Mouse (Mus musculus): ENCODE data around the gene Tgfb1. TPM values are rescaled to one million over a fixed set of nuclear protein-coding genes. Genes with fewer than 3 reads are reported as not detected.

Gene Tgfb1
- total RNA-seq, 2 experiments from 2014 or later: 35.7 to 237 TPM

- ATAC-seq (replicated peaks; ENCODE audit: poor library complexity): peak; percentile 14; the same call in 1 of the 2 replicates
Observed at GRCm38 (mm10) chr7:25729396-25729795, 42.6 kb downstream of the Tgfb1 start.

DNA sequence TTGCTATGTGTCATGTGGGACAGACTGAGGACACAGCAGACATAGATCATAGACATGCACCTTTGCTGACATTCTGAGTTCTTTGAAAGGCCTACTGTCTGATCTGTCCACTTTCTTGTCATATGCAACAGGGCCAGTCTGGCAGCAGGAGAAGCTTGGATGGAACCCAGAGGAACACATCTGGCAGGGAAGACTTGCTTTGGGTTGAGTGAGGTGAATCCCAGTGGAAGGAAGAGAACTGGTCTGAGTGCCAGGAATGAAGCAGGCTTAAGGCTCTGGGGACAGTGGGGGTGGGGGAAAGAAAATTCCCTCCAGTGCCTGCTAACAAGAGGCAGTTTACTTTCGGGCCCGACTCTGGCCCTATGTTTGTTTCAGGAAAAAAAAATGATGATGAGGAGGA, 43.1 kb downstream of the Tgfb1 start:
- no peak for ATAC-seq (replicated peaks; ENCODE audit: poor library complexity)

DNA sequence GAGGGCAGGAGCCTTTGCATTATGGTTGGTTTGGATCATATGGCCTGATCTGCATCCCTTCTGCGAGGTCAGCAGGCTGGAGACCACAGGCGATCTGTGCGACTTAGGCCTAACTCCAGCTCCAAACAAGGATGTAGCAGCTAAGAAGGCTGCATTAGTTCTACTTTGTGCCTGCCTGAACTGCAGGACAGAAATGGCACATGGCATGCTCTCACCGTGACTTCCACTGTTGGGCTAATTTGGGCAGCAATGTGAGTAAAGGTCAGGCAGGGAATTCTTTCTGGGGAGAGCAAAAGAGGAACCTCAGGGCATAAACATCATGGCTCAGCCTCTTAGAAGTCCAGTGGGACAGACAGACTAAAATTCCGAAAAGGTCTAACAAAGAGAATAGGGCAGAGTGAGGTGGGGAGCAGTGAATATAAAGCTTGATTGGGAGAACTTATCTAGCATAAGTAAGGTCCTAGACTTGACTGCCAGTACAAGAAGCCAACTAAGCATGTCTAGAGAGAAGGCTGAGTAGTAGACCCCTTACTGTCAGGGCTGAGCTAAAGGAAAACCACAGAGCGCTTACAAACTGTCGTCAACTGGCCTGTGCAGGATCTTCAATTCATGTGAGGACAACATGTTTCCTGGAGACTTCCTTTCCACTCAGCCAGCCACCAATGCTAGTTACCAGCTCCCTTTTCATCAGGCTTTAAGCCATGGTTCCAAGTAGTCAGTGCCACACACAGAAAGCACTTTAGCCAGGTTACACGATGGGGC, 44.7 kb downstream of the Tgfb1 start:
- ATAC-seq (replicated peaks; ENCODE audit: poor library complexity): peak; percentile 53

GRCm38 (mm10) chr7:25734991-25735390, 48.2 kb downstream of the Tgfb1 start:
- peak; percentile 46 for ATAC-seq (replicated peaks; ENCODE audit: poor library complexity)

DNA sequence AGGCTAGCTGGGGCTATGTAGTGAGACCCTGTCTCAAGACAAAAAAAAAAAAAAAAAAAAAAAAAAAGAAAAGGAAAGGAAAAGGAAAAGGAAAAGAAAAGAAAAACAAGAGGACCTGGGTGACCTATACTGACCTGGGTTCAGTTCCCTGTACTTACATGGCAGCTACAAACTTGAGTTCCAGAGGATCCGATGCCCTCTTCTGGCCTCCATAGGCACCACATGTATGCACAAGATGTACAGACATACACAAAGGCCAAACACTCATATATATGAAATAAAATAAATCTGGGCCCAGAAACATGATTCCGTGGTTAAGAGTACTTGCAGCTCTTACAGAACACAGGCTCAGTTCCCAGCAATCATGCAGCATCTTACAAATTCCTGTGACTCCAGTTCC, 50.1 kb downstream of the Tgfb1 start:
- ATAC-seq (replicated peaks; ENCODE audit: poor library complexity): peak; percentile 59

DNA sequence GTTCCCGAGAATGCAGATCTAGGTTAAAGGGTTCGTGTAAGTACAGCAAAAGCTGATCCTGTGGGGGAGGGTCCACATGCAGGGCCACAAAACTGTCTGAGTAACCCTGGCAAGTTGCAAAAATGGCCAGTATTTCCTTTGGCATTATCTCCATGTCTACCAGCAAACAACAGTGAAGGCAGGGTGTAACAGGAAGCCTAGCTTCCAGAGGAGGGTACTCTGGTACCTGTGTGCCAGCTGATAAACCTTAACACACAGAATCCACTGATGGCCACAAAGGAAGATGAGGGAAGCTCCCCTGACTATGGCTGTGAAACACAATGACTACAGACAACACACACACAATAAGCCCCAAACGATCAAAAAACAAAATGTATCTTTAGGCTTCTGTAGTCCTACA, 51.5 kb downstream of the Tgfb1 start:
- ATAC-seq (replicated peaks; ENCODE audit: poor library complexity): peak; percentile 70

DNA sequence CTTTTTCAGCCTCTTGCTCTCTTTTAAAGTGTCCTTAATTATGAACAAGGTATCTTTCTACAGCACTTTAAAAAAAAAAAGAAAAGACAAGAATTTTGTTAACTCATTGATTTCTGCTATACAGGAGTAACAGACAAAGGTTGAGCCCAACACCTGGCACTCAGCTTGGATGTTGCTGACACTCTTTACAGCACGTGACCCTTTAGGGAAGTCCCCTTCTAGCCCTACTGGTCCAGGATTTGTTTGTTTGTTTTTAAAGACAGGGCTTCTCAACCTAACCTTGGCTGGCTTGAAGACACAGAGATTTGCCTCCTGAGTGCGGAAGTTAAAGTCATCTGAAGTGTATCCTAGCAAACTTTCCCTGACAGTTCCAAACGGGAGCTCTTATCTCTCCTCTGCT, 60.0 kb downstream of the Tgfb1 start:
- ATAC-seq (replicated peaks; ENCODE audit: poor library complexity): no peak

DNA sequence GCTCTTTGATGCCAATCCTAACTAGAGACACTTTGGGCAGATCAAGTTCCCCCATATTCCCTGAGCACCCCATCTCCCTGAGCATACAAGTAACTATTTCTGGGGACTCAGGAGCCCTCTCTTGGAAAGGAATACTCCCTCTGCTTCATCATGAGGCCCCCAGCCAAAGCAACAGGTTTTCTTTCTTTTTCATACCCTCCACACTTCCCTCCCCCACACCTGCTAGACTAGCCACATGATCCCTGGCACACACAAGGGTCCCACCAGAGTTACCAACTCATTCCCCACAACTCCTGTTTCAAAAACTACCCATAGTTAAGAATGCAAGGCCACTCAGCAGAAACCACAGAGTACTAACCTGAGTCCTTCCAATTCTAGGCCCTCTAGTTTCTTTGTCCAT, 66.3 kb downstream of the Tgfb1 start:
- ATAC-seq (replicated peaks; ENCODE audit: poor library complexity): no peak

- no peak for ATAC-seq (replicated peaks; ENCODE audit: poor library complexity)
Observed at GRCm38 (mm10) chr7:25753643-25754438, 67.0 kb downstream of the Tgfb1 start.

DNA sequence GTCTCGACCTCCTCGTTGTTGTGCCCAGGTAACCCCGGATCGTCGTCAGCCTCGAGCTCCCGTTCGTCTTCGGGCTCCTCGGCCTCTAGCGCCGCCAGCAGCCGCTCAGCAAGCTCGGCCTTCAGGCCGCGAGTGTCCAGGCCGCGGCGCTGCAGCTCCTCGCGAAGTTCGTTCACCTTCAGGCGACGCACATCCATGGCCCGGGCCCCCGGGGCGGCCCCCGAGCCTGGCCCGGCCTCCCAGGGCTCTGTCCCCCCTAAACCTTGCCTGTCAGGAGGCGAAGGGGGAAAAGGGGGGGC, 67.6 kb downstream of the Tgfb1 start:
- ATAC-seq (replicated peaks; ENCODE audit: poor library complexity): no peak

Other genes with a start within 250 kb of the Tgfb1 start
- 62.9 and 87.1 TPM in 2 replicates for gene Ceacam1, start 209.4 kb upstream of the Tgfb1 start, total RNA-seq (2015)
- 21.0 and 23.6 TPM in 2 replicates for gene Ceacam1, start 209.4 kb upstream of the Tgfb1 start, total RNA-seq (2017)
- gene Ceacam2, start 147.1 kb upstream of the Tgfb1 start, total RNA-seq (2015): 0.07 TPM in 1 of 2 replicates, not detected in the other
- gene Ceacam2, start 147.1 kb upstream of the Tgfb1 start, total RNA-seq (2017): 0.46 TPM in 1 of 2 replicates, not detected in the other
- not detected in 2 replicates for gene Erich4, start 71.1 kb upstream of the Tgfb1 start, total RNA-seq (2015)
- not detected in 2 replicates for gene Erich4, start 71.1 kb upstream of the Tgfb1 start, total RNA-seq (2017)
- 24.5 and 30.0 TPM in 2 replicates for gene Dmac2, start 67.6 kb upstream of the Tgfb1 start, total RNA-seq (2015)
- 34.0 and 34.9 TPM in 2 replicates for gene Dmac2, start 67.6 kb upstream of the Tgfb1 start, total RNA-seq (2017)
- gene B3gnt8, start 60.3 kb upstream of the Tgfb1 start, total RNA-seq (2015): 5.1 and 7.4 TPM in 2 replicates
- 13.2 and 22.2 TPM in 2 replicates for gene B3gnt8, start 60.3 kb upstream of the Tgfb1 start, total RNA-seq (2017)
- 37.6 and 46.7 TPM in 2 replicates for gene Bckdha, start 28.0 kb upstream of the Tgfb1 start, total RNA-seq (2015)
- gene Bckdha, start 28.0 kb upstream of the Tgfb1 start, total RNA-seq (2017): 48.6 and 52.0 TPM in 2 replicates
- gene Exosc5, start 27.8 kb upstream of the Tgfb1 start, total RNA-seq (2015): 80.7 and 84.9 TPM in 2 replicates
- 55.6 and 71.8 TPM in 2 replicates for gene Exosc5, start 27.8 kb upstream of the Tgfb1 start, total RNA-seq (2017)
- 0.69 and 1.0 TPM in 2 replicates for gene Tmem91, start 11.8 kb upstream of the Tgfb1 start, total RNA-seq (2015)
- not detected in 2 replicates for gene Tmem91, start 11.8 kb upstream of the Tgfb1 start, total RNA-seq (2017)
- 34.4 and 38.7 TPM in 2 replicates for gene B9d2, start 6.2 kb upstream of the Tgfb1 start, total RNA-seq (2015)
- 38.2 and 39.8 TPM in 2 replicates for gene B9d2, start 6.2 kb upstream of the Tgfb1 start, total RNA-seq (2017)
- gene Ccdc97, start 32.1 kb downstream of the Tgfb1 start, total RNA-seq (2015): 25.1 and 27.4 TPM in 2 replicates
- gene Ccdc97, start 32.1 kb downstream of the Tgfb1 start, total RNA-seq (2017): 10.5 and 18.3 TPM in 2 replicates
- 132 and 135 TPM in 2 replicates for gene Hnrnpul1, start 67.8 kb downstream of the Tgfb1 start, total RNA-seq (2015)
- gene Hnrnpul1, start 67.8 kb downstream of the Tgfb1 start, total RNA-seq (2017): 126 and 141 TPM in 2 replicates
- 1.1 and 2.3 TPM in 2 replicates for gene Axl, start 101.7 kb downstream of the Tgfb1 start, total RNA-seq (2015)
- 1.5 and 1.9 TPM in 2 replicates for gene Axl, start 101.7 kb downstream of the Tgfb1 start, total RNA-seq (2017)
- gene Cyp2s1, start 129.9 kb downstream of the Tgfb1 start, total RNA-seq (2015): 0.17 TPM in 1 of 2 replicates, not detected in the other
- not detected in 2 replicates for gene Cyp2s1, start 129.9 kb downstream of the Tgfb1 start, total RNA-seq (2017)
- not detected in 2 replicates for gene Cyp2b10, start 210.6 kb downstream of the Tgfb1 start, total RNA-seq (2015)
- not detected in 2 replicates for gene Cyp2b10, start 210.6 kb downstream of the Tgfb1 start, total RNA-seq (2017)